Mouse (Mus musculus): ENCODE results near the gene Akap13. TPM values are rescaled to one million over a fixed set of nuclear protein-coding genes. Genes with fewer than 3 reads are reported as not detected.

The Akap13 gene
- polyA plus RNA-seq, 1 experiment from 2014 or later = 66.3 TPM

DNA sequence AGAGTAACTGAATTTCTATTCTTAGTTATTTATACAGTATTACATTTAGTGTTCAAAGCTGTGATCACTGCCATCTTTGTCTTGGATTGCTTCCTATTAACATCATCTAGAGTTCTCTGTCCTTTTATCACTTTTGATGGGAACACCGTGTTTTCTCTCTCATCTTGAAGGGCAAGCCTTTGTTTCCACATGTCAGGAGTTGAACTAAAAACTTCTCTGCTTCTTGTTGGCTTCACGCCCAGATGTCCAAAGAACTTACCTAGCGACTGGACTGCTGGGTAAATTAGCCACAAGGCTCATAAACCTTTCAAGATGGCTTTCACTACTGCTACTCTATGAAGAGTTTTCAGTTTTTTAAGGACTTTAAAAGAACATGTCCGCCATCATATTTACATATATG, 165.6 kb downstream of the Akap13 start:
- Histone ChIP-seq H3K36me3 (ENCODE audit: inconsistent target) (no peaks in the 10 kb centered on the region), H3K27ac (no peak overlapping the region), H3K79me2 (ENCODE audit: inconsistent target) (no peaks in the 10 kb centered on the region), H3K4me3 (ENCODE audit: inconsistent target) (no peak overlapping the region)
- WGBS (ENCODE audit: missing documents) = 92% methylated on average over 4 of the region's 4 CpGs

DNA sequence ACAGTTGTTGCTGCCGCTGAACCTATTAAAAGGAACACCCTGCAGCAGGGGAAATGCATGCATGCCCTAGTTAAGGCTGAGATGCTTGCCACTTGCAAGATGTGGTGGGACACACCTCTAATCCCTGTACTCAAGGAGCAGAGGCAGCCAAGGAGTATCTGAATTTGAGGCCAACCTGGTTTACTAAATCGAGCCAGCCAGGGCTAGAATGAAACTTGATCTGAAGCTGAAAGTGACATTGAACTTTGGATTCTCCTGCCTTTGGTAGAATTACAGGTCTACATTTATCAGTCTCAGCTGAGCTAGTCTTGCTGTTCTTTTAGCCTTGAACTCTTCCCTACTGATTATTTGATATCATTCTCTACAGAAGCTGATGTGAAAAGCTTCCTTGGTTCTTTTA, 172.5 kb downstream of the Akap13 start:
- no peaks in the 10 kb centered on the region for H3K79me2 ChIP-seq (ENCODE audit: inconsistent target)
- H3K4me3 ChIP-seq (ENCODE audit: inconsistent target) = no peak overlapping the region
- 68% methylated on average over 2 of the region's 2 CpGs for WGBS (ENCODE audit: missing documents)
- H3K36me3 ChIP-seq (ENCODE audit: inconsistent target) = no peaks in the 10 kb centered on the region
- H3K27ac ChIP-seq = no peak overlapping the region

DNA sequence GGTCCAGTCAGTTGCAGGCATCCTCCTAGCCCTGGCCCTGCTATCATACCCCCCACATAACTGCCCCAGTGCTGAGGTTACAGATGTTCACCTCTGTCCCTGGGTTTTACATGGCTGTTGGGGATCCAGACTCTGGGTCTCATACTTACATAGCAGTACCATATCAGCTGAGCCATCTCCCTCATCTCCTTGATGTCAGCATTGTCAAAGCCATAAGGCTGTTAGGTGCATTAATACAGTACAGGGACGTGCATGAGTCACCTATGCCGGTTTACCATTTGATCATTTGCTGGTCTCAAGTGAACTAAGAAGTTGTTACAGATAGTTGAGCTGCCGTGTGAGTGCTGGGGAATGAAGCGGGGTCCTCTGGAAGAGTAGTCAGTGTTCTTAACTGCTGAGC, 174.3 kb downstream of the Akap13 start:
- H3K79me2 ChIP-seq (ENCODE audit: inconsistent target) = no peaks in the 10 kb centered on the region
- no peak overlapping the region for H3K27ac ChIP-seq
- H3K4me3 ChIP-seq (ENCODE audit: inconsistent target) = no peak overlapping the region
- H3K36me3 ChIP-seq (ENCODE audit: inconsistent target) = no peaks in the 10 kb centered on the region
- WGBS (ENCODE audit: missing documents) = 94% methylated on average over 4 of the region's 4 CpGs

DNA sequence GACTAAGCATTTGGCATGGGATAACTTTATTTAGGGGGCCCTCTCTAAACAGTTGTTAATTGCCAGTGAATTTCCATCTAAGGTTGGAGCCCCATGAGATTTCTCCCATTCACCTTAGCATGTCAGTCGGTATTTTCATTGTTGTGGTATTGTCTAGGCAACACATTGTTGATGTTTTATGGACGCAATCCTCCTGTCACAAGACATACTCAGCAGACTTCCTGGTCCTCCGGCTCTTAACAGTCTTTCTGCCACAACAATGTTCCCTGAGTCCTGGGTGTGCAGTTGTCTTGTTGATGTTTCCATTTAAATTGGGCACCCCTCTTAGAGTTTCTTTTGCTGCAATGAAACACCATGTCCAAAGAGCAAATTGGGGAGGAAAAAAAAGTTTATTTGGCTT, 177.6 kb downstream of the Akap13 start:
- Histone ChIP-seq H3K27ac (peak overlapping the region; percentile 24), H3K4me3 (ENCODE audit: inconsistent target) (no peak overlapping the region), H3K36me3 (ENCODE audit: inconsistent target) (no peaks in the 10 kb centered on the region), H3K79me2 (ENCODE audit: inconsistent target) (no peaks in the 10 kb centered on the region)
- 49% methylated on average over 3 of the region's 3 CpGs for WGBS (ENCODE audit: missing documents)

DNA sequence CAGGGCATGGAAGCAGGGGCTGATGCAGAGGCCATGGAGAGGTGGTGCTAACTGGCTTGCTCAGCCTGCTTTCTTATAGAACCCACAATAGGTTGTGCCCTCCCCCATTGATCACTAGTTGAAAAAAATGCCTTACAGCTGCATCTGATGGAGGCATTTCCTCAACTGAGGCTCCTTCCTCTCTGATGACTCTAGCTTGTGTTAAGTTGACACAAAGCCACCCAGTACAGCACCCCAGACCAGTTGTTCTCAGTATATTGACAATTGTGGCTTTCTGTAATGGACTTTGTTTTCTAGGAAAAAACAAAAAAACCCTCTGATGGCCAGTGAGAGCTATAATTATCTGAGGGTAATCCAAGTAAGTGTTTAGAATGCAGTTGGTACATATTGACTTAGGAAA, 178.1 kb downstream of the Akap13 start:
- peak overlapping the region; percentile 24 for H3K27ac ChIP-seq
- no peaks in the 10 kb centered on the region for H3K79me2 ChIP-seq (ENCODE audit: inconsistent target)
- no peaks in the 10 kb centered on the region for H3K36me3 ChIP-seq (ENCODE audit: inconsistent target)
- H3K4me3 ChIP-seq (ENCODE audit: inconsistent target) = no peak overlapping the region

DNA sequence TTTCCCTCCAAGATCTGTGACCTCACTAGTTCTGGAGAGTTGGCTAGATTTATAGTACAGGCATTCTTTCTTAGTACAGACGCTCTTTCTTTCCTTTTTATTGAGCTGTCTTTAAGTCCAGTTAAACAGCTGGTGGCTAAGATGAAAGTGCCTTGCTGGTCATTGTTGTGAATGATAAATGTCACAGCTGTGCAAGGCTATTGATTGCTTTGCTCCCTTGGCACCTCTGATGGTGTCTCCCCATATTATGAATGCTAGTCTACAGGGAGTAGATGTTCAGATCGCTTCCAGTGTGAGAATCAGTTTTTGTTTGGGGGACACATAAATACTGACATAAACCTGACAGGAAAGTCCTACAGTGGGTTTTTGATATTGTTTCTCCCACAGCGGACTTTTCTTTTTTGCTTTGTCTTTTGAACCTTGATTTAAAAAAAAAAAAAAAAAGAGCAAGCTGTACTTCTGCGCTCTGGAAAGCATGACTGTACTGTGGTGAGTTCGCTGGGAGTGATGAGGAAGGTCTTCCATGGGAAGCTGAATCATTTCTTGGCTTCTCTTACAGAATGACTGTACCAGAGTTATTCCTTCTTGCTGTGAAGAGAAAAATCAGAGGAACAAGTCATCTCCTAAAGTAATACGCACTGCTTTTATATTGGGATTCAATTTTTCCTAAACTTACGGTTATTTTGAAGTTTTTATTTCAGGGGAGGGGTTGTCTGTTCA, 178.6 kb downstream of the Akap13 start:
- Histone ChIP-seq H3K27ac (peak overlapping the region; percentile 24), H3K4me3 (ENCODE audit: inconsistent target) (no peak overlapping the region), H3K79me2 (ENCODE audit: inconsistent target) (no peaks in the 10 kb centered on the region), H3K36me3 (ENCODE audit: inconsistent target) (no peaks in the 10 kb centered on the region)
- WGBS (ENCODE audit: missing documents) = 88% methylated on average over 7 of the region's 7 CpGs

DNA sequence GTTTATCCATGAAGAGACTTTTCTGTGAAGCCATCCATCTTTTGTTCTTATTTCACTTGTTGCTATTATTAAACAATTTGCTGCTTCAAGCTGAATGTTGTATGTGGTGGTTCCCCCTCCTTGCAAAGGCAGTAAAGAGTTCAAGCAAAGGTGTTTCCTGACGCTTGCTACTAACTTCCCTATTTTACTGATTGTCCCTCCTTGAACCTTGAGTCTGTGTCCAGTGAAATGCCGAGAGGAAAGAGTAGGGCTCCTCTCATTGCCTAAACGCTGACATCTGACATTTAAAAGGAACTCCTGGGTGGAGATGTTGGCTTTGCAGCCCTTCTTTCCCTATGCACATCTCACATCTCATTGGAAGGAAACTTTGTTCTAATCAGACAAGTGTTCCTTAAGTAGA, 183.4 kb downstream of the Akap13 start:
- WGBS (ENCODE audit: missing documents) = 3% methylated on average over 3 of the region's 3 CpGs

DNA sequence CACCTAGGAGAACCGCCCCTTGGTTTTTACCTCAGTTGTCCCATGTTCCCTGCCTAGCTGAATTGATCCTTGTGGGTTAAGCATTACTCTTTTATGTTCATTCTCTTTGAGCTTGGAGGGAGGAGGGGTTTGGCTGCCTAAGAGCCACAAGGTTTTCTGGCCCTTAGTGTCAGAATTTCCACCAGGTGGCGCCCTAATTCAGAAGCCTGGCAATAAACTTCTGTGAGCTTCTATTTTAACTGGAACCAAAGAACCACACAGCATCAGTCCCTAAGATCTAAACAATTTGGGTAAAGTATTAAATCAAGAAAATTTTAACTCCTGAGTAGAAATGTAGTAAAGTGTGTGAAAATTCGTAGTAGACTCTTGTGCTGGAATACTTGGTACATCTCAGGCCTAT, 184.2 kb downstream of the Akap13 start:
- 0 out of 2 replicates have a peak overlapping the region, but pooled peaks have one; percentile 33 for H3K27ac ChIP-seq
- 51% methylated on average over 3 of the region's 3 CpGs for WGBS (ENCODE audit: missing documents)
- H3K36me3 ChIP-seq (ENCODE audit: inconsistent target) = no peaks in the 10 kb centered on the region
- H3K4me3 ChIP-seq (ENCODE audit: inconsistent target) = no peak overlapping the region
- H3K79me2 ChIP-seq (ENCODE audit: inconsistent target) = no peaks in the 10 kb centered on the region

More for the DNA sequence above, 183.4 kb downstream of the Akap13 start:
- Histone ChIP-seq H3K27ac (peak overlapping the region; percentile 33), H3K36me3 (ENCODE audit: inconsistent target) (no peaks in the 10 kb centered on the region), H3K4me3 (ENCODE audit: inconsistent target) (no peak overlapping the region), H3K79me2 (ENCODE audit: inconsistent target) (no peaks in the 10 kb centered on the region)

DNA sequence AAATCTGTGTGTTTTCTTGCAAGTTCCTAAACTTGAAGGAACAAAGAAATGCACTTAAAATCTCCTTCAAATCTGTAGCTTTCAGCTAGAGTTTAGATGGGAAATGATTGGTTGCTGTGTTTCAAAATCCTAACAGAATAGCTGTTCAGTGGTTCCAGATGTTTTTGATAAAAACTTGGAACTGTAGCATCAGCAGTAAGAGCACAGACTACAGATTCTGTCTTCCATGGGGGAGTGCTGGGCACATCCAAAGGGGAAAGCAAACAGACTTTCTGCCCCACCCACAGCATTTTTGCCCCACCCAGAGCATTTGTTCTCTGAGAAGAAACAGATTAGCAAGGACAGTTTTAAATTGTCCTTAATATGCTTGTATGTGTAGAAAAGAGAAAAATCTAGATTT, 184.7 kb downstream of the Akap13 start:
- Histone ChIP-seq H3K79me2 (ENCODE audit: inconsistent target) (no peaks in the 10 kb centered on the region), H3K36me3 (ENCODE audit: inconsistent target) (no peaks in the 10 kb centered on the region), H3K4me3 (ENCODE audit: inconsistent target) (no peak overlapping the region), H3K27ac (no peak overlapping the region)

DNA sequence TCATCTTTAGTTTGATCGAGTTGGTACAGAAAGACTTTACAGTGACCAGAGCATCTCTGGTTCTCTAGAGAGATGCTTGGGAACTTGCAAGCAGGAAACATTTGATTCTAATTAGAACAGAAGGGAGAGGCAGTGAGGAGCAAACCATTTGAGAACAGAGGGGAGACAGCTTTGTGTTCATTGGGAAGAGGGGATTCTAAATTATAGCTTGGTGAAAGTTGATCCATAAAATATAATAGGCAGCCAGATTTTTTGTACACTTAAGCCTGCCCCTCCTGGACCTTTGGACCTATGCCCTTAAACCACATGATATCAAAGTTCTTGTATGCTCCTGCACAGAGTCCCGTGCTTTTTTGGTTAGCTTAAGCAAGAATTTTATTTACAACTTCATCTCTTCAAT, 185.3 kb downstream of the Akap13 start:
- no peak overlapping the region for H3K27ac ChIP-seq
- H3K79me2 ChIP-seq (ENCODE audit: inconsistent target) = no peaks in the 10 kb centered on the region
- 80% methylated on average over 2 of the region's 2 CpGs for WGBS (ENCODE audit: missing documents)
- no peak overlapping the region for H3K4me3 ChIP-seq (ENCODE audit: inconsistent target)
- no peaks in the 10 kb centered on the region for H3K36me3 ChIP-seq (ENCODE audit: inconsistent target)

DNA sequence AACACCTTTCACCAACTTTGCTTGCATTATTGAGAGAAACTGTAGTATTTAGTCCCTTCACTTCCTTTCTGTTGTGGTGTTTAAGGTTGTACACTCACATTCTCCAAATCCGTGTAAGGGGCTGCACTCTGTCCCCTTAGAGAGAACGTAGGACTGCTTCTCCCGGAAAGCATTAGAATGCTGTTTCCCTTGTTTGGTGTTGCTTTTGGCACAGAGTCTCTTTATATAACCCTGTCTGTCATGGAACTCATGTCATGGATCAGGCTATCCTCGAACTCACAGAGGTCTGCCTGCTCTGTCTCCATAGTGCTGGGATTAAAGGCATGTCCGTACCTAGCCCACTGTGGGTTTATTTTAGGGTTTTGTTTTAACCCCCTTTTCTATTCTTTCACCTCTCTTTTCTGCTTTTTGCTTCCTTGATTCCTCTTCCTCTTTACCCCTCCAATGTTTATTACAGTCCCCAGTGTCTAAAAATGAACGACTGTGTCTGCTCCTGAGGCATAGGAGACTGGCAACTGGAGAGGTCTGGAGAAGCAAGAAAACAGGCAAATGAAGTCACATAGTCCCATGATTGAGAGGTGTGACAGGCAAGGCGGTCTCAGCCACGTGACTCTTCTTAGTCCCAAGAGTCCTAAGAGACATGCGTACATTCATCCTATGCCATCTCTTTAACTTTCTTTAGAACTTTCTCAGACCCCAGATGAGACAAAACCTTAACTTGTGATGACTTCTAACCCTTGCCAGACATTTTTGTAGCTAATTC, 186.3 kb downstream of the Akap13 start:
- Histone ChIP-seq H3K4me3 (ENCODE audit: inconsistent target) (no peak overlapping the region), H3K79me2 (ENCODE audit: inconsistent target) (no peaks in the 10 kb centered on the region), H3K27ac (0 out of 2 replicates have a peak overlapping the region, but pooled peaks have one; percentile 7), H3K36me3 (ENCODE audit: inconsistent target) (no peaks in the 10 kb centered on the region)
- 69% methylated on average over 9 of the region's 9 CpGs for WGBS (ENCODE audit: missing documents)

DNA sequence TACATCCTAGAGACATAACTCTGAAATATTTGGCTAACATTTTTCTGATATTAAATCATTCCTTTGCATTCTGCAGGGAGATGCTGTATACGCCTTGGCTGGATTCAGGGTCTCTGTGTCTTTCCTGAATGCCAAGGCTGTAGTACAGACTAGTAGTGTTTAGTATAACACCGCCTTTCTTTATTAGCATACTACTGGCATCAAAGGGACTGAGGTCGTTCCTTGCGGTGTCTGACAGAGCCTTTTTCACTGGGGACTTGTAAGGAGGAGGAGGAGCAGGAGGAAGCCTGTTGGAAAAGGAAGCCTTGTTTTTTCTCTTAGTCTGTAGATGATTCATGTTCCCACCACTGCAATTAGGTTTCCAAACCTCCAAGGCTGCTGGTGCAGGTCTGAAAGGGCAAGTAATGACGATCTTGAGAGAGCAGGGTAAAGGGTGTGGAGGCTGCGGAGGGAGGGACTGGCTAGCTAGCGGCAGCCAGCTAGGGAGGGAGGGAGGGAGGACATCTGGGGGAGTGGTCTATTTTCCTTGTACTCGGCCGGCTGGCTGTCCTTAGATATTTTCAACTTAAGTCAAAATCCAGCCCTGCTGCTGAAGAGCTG, 186.9 kb downstream of the Akap13 start:
- Histone ChIP-seq H3K4me3 (ENCODE audit: inconsistent target) (no peak overlapping the region), H3K27ac (0 out of 2 replicates have a peak overlapping the region, but pooled peaks have one; percentile 7), H3K79me2 (ENCODE audit: inconsistent target) (no peaks in the 10 kb centered on the region), H3K36me3 (ENCODE audit: inconsistent target) (no peaks in the 10 kb centered on the region)
- 51% methylated on average over 8 of the region's 9 CpGs for WGBS (ENCODE audit: missing documents)

DNA sequence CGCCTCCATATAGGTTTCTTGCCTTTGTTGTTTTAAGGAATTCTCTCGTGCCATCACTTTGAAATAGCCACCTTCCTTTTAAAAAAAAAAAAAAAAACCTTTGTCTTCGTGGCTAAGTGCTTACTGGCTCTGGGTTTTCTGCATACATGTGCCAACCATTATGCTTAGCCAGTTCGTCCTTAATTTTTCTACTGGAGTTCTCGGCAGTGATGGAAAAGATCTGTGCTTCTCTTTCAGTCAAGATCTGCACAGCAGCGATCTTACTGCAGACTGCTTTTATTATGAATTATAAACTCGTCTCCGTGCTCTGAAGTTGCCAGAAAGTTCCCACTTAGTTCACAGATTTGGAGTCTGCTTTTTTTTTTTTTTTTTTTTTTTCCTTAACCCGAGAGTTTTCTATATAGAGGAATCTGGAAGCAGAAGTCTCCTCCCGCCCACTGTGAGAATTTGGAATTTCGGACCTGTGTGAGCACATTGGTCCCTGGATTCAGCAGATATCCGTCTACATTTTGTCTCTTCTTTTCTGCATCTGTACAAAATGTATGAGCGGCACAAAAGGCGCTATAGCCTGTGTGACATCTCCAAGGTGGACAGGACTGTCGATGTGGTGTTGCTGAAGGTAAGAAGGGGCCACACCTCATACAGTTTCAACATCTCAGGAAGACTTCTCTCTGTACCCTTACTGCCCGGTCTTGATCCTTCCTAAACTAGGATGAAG, 187.7 kb downstream of the Akap13 start:
- Histone ChIP-seq H3K36me3 (ENCODE audit: inconsistent target) (no peaks in the 10 kb centered on the region), H3K79me2 (ENCODE audit: inconsistent target) (no peaks in the 10 kb centered on the region), H3K27ac (no peak overlapping the region), H3K4me3 (ENCODE audit: inconsistent target) (no peak overlapping the region)
- 88% methylated on average over 14 of the region's 16 CpGs for WGBS (ENCODE audit: missing documents)

DNA sequence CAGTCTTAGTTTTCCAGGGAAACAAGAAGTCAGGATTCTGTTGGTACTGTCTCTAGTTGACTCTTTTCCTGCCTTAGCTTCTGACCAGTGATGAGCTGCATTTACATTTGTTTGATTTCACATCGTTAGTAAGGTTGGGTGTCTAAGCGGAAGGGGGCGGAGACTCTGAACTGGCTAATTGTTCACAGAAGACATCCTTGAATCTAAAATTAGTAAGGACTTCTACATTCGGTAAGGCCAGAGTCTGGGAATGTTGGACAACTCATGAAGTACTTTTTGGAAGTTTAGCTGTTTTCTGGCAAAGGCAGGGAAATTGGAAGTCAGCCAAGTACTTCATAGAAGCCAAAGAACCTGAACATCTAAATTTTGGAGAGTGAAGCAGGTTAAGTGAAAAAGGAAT, 188.7 kb downstream of the Akap13 start:
- Histone ChIP-seq H3K27ac (no peak overlapping the region), H3K4me3 (ENCODE audit: inconsistent target) (no peak overlapping the region), H3K36me3 (ENCODE audit: inconsistent target) (no peaks in the 10 kb centered on the region), H3K79me2 (ENCODE audit: inconsistent target) (no peaks in the 10 kb centered on the region)
- WGBS (ENCODE audit: missing documents) = 72% methylated on average over 4 of the region's 4 CpGs

DNA sequence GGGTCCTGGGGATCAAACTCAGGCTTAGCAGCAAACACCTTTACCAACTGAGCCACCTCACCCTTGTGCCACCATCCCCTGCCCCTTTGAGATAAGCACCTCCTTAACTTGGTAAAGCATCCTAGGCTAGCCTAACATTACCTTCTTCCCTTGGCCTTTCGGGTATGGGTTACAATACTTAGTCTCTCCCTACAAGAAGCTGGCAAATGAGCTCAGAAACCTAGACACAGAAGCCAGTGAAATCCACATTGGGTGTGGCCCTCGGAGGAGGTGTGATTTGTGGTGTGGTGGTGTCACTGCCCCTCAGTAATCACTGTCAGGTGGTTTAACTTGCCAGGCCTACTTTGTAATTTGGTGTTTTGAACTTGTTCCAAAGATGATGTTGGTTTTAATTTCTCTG, 189.3 kb downstream of the Akap13 start:
- no peak overlapping the region for H3K4me3 ChIP-seq (ENCODE audit: inconsistent target)
- H3K36me3 ChIP-seq (ENCODE audit: inconsistent target) = no peaks in the 10 kb centered on the region
- H3K27ac ChIP-seq = peak overlapping the region; percentile 56; the same call in 1 of the 2 replicates
- no peaks in the 10 kb centered on the region for H3K79me2 ChIP-seq (ENCODE audit: inconsistent target)
- WGBS (ENCODE audit: missing documents) = 65% methylated on average over 2 of the region's 2 CpGs

Measured in macrophage (primary cell).